20 mouse cellular contexts compared by ENCODE assay signal in genomic region chr5:30717506-30717905, GRCm38 (mm10). TPM values are rescaled to one million over a fixed set of nuclear protein-coding genes. Genes with fewer than 3 reads are reported as not detected.
A peak's percentile ranks its signal among the peaks of the same experiment; 100 is the strongest.
DNase-seq lines count a peak whose midpoint lies in the region; ATAC-seq lines count a peak whose summit lies in the region.
"Had no signal": no experiment of that assay in that cellular context is flagged by ENCODE, and none has a peak within 500 bp of the region (broad histone marks: within the 10 kb centered on the region; RNA-seq: fewer than 3 reads in every experiment).

No protein-coding gene starts in this region.

- WGBS in hindbrain, embryonic 11.5 days, result 92% methylated on average over 4 of the region's 4 CpGs
- 75% methylated on average over 4 of the region's 4 CpGs for WGBS in hindbrain, embryonic 16.5 days
- WGBS in neural tube, embryonic 11.5 days, result 84% methylated on average over 4 of the region's 4 CpGs
- WGBS in hindbrain, embryonic 15.5 days, result 78% methylated on average over 4 of the region's 4 CpGs

- no peaks in the 10 kb centered on the region for H3K27me3 ChIP-seq in hindbrain, embryonic 11.5 days (ENCODE audit: control insufficient read depth, insufficient read depth, low read length)
- H3K27me3 ChIP-seq in hindbrain, embryonic 16.5 days (replicated peaks; ENCODE audit: control insufficient read depth, insufficient read depth, low read length), result no peaks in the 10 kb centered on the region
- H3K27me3 ChIP-seq in neural tube, embryonic 11.5 days (ENCODE audit: control insufficient read depth, insufficient read depth, low read length), result no peaks in the 10 kb centered on the region
- no peaks in the 10 kb centered on the region for H3K27me3 ChIP-seq in hindbrain, embryonic 15.5 days

- DNase-seq in hindbrain, embryonic 11.5 days (ENCODE audit: low spot score), result no peak
- no peak for DNase-seq in neural tube, embryonic 11.5 days (ENCODE audit: low spot score)
- DNase-seq in neural tube, embryonic 10.5 days (ENCODE audit: extremely low spot score, low spot score), result no peak
- no peak for DNase-seq in left cerebral cortex, adult 8-10 months (ENCODE audit: low spot score in 2 of 2)
- DNase-seq in layer of hippocampus, postnatal 14 days (ENCODE audit: low spot score in 2 of 2), result no peak
- DNase-seq: adrenal gland, adult 2 months; cerebellum, adult 11 months; cerebellum, adult 9-11 months; gastrocnemius, postnatal 25 days; heart, adult 2 months; heart, postnatal 14 days; kidney, adult 8-10 months; kidney, postnatal 14 days; thymus, postnatal 14 days had no signal

- H3K4me1 ChIP-seq in hindbrain, embryonic 11.5 days (replicated peaks; ENCODE audit: control insufficient read depth, insufficient read depth, low read length), result peaks cover 3% of the 10 kb centered on the region; the same call in 1 of the 2 replicates
- peaks cover 4% of the 10 kb centered on the region for H3K4me1 ChIP-seq in hindbrain, embryonic 16.5 days (ENCODE audit: control insufficient read depth, insufficient read depth, low read depth, low read length)
- H3K4me1 ChIP-seq in neural tube, embryonic 11.5 days (ENCODE audit: control insufficient read depth, insufficient read depth, low read length), result no peaks in the 10 kb centered on the region
- peaks cover 51% of the 10 kb centered on the region for H3K4me1 ChIP-seq in hindbrain, embryonic 15.5 days (replicated peaks)

- H3K9ac ChIP-seq in hindbrain, embryonic 11.5 days (ENCODE audit: low read depth, low read length), result no peak overlapping the region
- no peak overlapping the region for H3K9ac ChIP-seq in hindbrain, embryonic 16.5 days (ENCODE audit: low read depth, low read length)
- H3K9ac ChIP-seq in neural tube, embryonic 11.5 days (ENCODE audit: low read length), result no peak overlapping the region
- no peak overlapping the region for H3K9ac ChIP-seq in hindbrain, embryonic 15.5 days
- H3K9ac ChIP-seq: heart, embryonic 13.5 days had no signal

- H3K4me3 ChIP-seq in hindbrain, embryonic 11.5 days (ENCODE audit: low read depth, low read length), result no peak overlapping the region
- no peak overlapping the region for H3K4me3 ChIP-seq in hindbrain, embryonic 16.5 days (ENCODE audit: low read length)
- H3K4me3 ChIP-seq in neural tube, embryonic 11.5 days (ENCODE audit: low read depth, low read length), result no peak overlapping the region
- no peak overlapping the region for H3K4me3 ChIP-seq in hindbrain, embryonic 15.5 days
- H3K4me3 ChIP-seq: heart, adult 2 months; heart, embryonic 13.5 days had no signal

- H3K27ac ChIP-seq in hindbrain, embryonic 11.5 days (ENCODE audit: low read depth, low read length), result peak overlapping the region; percentile 70; the same call in 1 of the 2 replicates
- H3K27ac ChIP-seq in hindbrain, embryonic 16.5 days (ENCODE audit: low read depth, low read length), result no peak overlapping the region
- H3K27ac ChIP-seq in neural tube, embryonic 11.5 days (ENCODE audit: low read depth, low read length), result peak overlapping the region; percentile 45; the same call in 1 of the 2 replicates
- no peak overlapping the region for H3K27ac ChIP-seq in hindbrain, embryonic 15.5 days (replicated peaks)
- H3K27ac ChIP-seq: heart, adult 2 months; heart, embryonic 13.5 days had no signal

- H3K4me2 ChIP-seq in hindbrain, embryonic 11.5 days (replicated peaks; ENCODE audit: low read depth, low read length), result no peak overlapping the region
- no peak overlapping the region for H3K4me2 ChIP-seq in hindbrain, embryonic 16.5 days (ENCODE audit: low read length)
- H3K4me2 ChIP-seq in neural tube, embryonic 11.5 days (ENCODE audit: low read depth), result no peak overlapping the region
- 0 out of 2 replicates have a peak overlapping the region, but pooled peaks have one; percentile 26 for H3K4me2 ChIP-seq in hindbrain, embryonic 15.5 days
- H3K4me2 ChIP-seq: heart, embryonic 13.5 days had no signal

- no peak for ATAC-seq in hindbrain, embryonic 11.5 days (ENCODE audit: low FRiP score)
- ATAC-seq in hindbrain, embryonic 16.5 days, result no peak
- no peak for ATAC-seq in neural tube, embryonic 11.5 days (ENCODE audit: insufficient read depth, low FRiP score, low TSS enrichment)
- no peak for ATAC-seq in hindbrain, embryonic 15.5 days (ENCODE audit: low FRiP score, low read depth)
- ATAC-seq: inflammation-experienced regulatory T-cells, adult 6 months had no signal

- H3K36me3 ChIP-seq in hindbrain, embryonic 11.5 days (ENCODE audit: control insufficient read depth, insufficient read depth, low read length), result no peaks in the 10 kb centered on the region
- H3K36me3 ChIP-seq in hindbrain, embryonic 16.5 days (ENCODE audit: control insufficient read depth, insufficient read depth, low read length), result peaks cover 6% of the 10 kb centered on the region; the same call in 1 of the 2 replicates
- no peaks in the 10 kb centered on the region for H3K36me3 ChIP-seq in neural tube, embryonic 11.5 days (ENCODE audit: control insufficient read depth, insufficient read depth, low read length)
- peaks cover 11% of the 10 kb centered on the region for H3K36me3 ChIP-seq in hindbrain, embryonic 15.5 days
- H3K36me3 ChIP-seq: heart, embryonic 13.5 days had no signal

- no peaks in the 10 kb centered on the region for H3K9me3 ChIP-seq in hindbrain, embryonic 11.5 days (ENCODE audit: control insufficient read depth, low read length)
- no peaks in the 10 kb centered on the region for H3K9me3 ChIP-seq in hindbrain, embryonic 16.5 days (ENCODE audit: control insufficient read depth, low read length)
- H3K9me3 ChIP-seq in neural tube, embryonic 11.5 days (ENCODE audit: control insufficient read depth, low read length), result no peaks in the 10 kb centered on the region
- no peaks in the 10 kb centered on the region for H3K9me3 ChIP-seq in hindbrain, embryonic 15.5 days
- H3K9me3 ChIP-seq: heart, embryonic 13.5 days had no signal

RNA-seq across cellular contexts. Expression of gene Dpysl5, which starts 6.1 kb away (rescaled TPM):
- polyA plus RNA-seq in hindbrain, embryonic 11.5 days (2014; fragmentation: Nextera tagmentation; extraction: Ambion mirVana), result 86.1 and 90.1 TPM in 2 replicates
- polyA plus RNA-seq in hindbrain, embryonic 16.5 days (2015; fragmentation: Nextera tagmentation; extraction: Ambion mirVana), result 200 and 274 TPM in 2 replicates
- 102 and 104 TPM in 2 replicates for polyA plus RNA-seq in neural tube, embryonic 11.5 days (2014; fragmentation: Nextera tagmentation; extraction: Ambion mirVana)
- polyA plus RNA-seq in hindbrain, embryonic 15.5 days (2015; fragmentation: Nextera tagmentation; extraction: Ambion mirVana), result 208 and 265 TPM in 2 replicates
- total RNA-seq in left cerebral cortex, adult 8-10 months (2022), result 10 to 100 TPM; 21.3 to 28.0 (median 27.4) TPM
- 100 to 1,000 TPM; 114 to 115 TPM for total RNA-seq in layer of hippocampus, postnatal 14 days (2021)
- total RNA-seq: liver, adult 2 months; MEL had no signal

RNA-seq across cellular contexts. Expression of gene Cenpa, which starts 50.9 kb away (rescaled TPM):
- 324 and 338 TPM in 2 replicates for polyA plus RNA-seq in hindbrain, embryonic 11.5 days (2014; fragmentation: Nextera tagmentation; extraction: Ambion mirVana)
- polyA plus RNA-seq in hindbrain, embryonic 16.5 days (2015; fragmentation: Nextera tagmentation; extraction: Ambion mirVana), result 42.7 and 54.7 TPM in 2 replicates
- 335 and 359 TPM in 2 replicates for polyA plus RNA-seq in neural tube, embryonic 11.5 days (2014; fragmentation: Nextera tagmentation; extraction: Ambion mirVana)
- polyA plus RNA-seq in hindbrain, embryonic 15.5 days (2015; fragmentation: Nextera tagmentation; extraction: Ambion mirVana), result 52.3 and 66.5 TPM in 2 replicates
- 1 to 10 TPM; 3.8 to 4.9 (median 4.5) TPM for total RNA-seq in left cerebral cortex, adult 8-10 months (2022)
- total RNA-seq in layer of hippocampus, postnatal 14 days (2021), result 1 to 10 TPM; 4.8 to 5.5 TPM

Comparison
In these comparisons a context has a peak if more than half of its experiments do, and no peak if none do; other contexts are left out.
1. H3K27ac ChIP-seq: peak in hindbrain, embryonic 11.5 days (single experiment) and neural tube, embryonic 11.5 days (single experiment); none in hindbrain, embryonic 16.5 days (single experiment) and hindbrain, embryonic 15.5 days (single experiment).